Mouse (Mus musculus) small intestine, adult 2 months (tissue): ENCODE results near the gene H2-Ab1.

ENCODE experiments used
- CTCF ChIP-seq: fragments of 200-500 bp; IDR thresholded peaks from 2 replicates; pipeline ENCODE4 v1.5.1; 2012; ENCODE audit warnings: low read depth, mild to moderate bottlenecking, control low read depth, inconsistent platforms, low read length, moderate library complexity, mixed read lengths; ENCODE audit not compliant: insufficient replicate concordance, insufficient read length; ENCODE audit errors: extremely low read depth
- POLR2A ChIP-seq: fragments of 200-500 bp; IDR thresholded peaks from 2 replicates; pipeline ENCODE4 v1.6.1; 2012; ENCODE audit warnings: low read depth, mild to moderate bottlenecking, control low read depth, inconsistent platforms, low read length, moderate library complexity

GRCm38 (mm10) chr17:34286999-34287398 is 29.5 kb downstream of the H2-Ab1 start:
- no peak for TF ChIP-seq CTCF
- TF ChIP-seq POLR2A, result no peak
